Mouse (Mus musculus): Measurements from ENCODE around the gene Gm9970.
"Not testable (repeated sequence)": the region's sequence is repeated elsewhere in the genome, so short reads cannot be mapped to it uniquely, and the experiment has no call there.

The Gm9970 gene

GRCm38 (mm10) chr5:31221304-31221945, 19.6 kb downstream of the Gm9970 start:
- peak; percentile 61 for DNase-seq

GRCm38 (mm10) chr5:31220448-31221303, 20.4 kb downstream of the Gm9970 start, which contains the start of gene Ppm1g:
TSS of gene Ppm1g (minus strand) at chr5:31220687.
- DNase-seq = peak; percentile 98

- DNase-seq = peak; percentile 58
Measured at GRCm38 (mm10) chr5:31219911-31220447, 21.1 kb downstream of the Gm9970 start.

- DNase-seq = no peak
Measured at GRCm38 (mm10) chr5:31219474-31219873, 21.6 kb downstream of the Gm9970 start.

- DNase-seq = peak; percentile 52
Measured at GRCm38 (mm10) chr5:31219070-31219469, 22.0 kb downstream of the Gm9970 start.

- no peak for DNase-seq
Measured at GRCm38 (mm10) chr5:31218294-31218693, 22.7 kb downstream of the Gm9970 start.

- not testable (repeated sequence) for DNase-seq
Measured at GRCm38 (mm10) chr5:31216554-31216953, 24.5 kb downstream of the Gm9970 start.

GRCm38 (mm10) chr5:31204421-31204820, 36.6 kb downstream of the Gm9970 start:
- no peak for DNase-seq

GRCm38 (mm10) chr5:31203866-31204265, 37.2 kb downstream of the Gm9970 start:
- DNase-seq = no peak

GRCm38 (mm10) chr5:31202933-31203332, 38.1 kb downstream of the Gm9970 start:
- DNase-seq = no peak

GRCm38 (mm10) chr5:31201742-31202590, 39.1 kb downstream of the Gm9970 start, which contains the start of gene Zfp513:
TSS of gene Zfp513 (minus strand) at chr5:31202303.
- DNase-seq = peak; percentile 98

- DNase-seq = no peak
Measured at GRCm38 (mm10) chr5:31201042-31201741, 39.8 kb downstream of the Gm9970 start.

- DNase-seq = peak; percentile 24
Measured at GRCm38 (mm10) chr5:31200327-31200768, 40.7 kb downstream of the Gm9970 start.

- peak; percentile 29 for DNase-seq
Measured at GRCm38 (mm10) chr5:31199893-31200292, 41.1 kb downstream of the Gm9970 start.

- no peak for DNase-seq
Measured at GRCm38 (mm10) chr5:31199321-31199892, 41.6 kb downstream of the Gm9970 start.

- no peak for DNase-seq
Measured at GRCm38 (mm10) chr5:31198616-31199320, 42.3 kb downstream of the Gm9970 start.

- DNase-seq = no peak
Measured at GRCm38 (mm10) chr5:31198170-31198569, 42.9 kb downstream of the Gm9970 start.

GRCm38 (mm10) chr5:31197072-31197471, 44.0 kb downstream of the Gm9970 start:
- no peak for DNase-seq

- DNase-seq = no peak
Measured at GRCm38 (mm10) chr5:31196207-31196606, 44.8 kb downstream of the Gm9970 start.

GRCm38 (mm10) chr5:31195671-31196070, 45.4 kb downstream of the Gm9970 start:
- DNase-seq = no peak

All from lung, postnatal 10 days (tissue).